Mouse (Mus musculus): ENCODE data around the gene Cygb. TPM values are rescaled to one million over a fixed set of nuclear protein-coding genes. Genes with fewer than 3 reads are reported as not detected.
"Not testable (repeated sequence)": the region's sequence is repeated elsewhere in the genome, so short reads cannot be mapped to it uniquely, and the experiment has no call there.

Gene Cygb
- total RNA-seq, 4 experiments from 2014 or later = 55.8 to 62.7 (median 58.2) TPM

GRCm38 (mm10) chr11:116616438-116617118 lies 37.5 kb downstream of the Cygb start:
- DNase-seq (ENCODE audit: low spot score in 2 of 2) = no peak

- no peak for DNase-seq (ENCODE audit: low spot score in 2 of 2)
Measured at GRCm38 (mm10) chr11:116615735-116616437, 38.2 kb downstream of the Cygb start.

- no peak for DNase-seq (ENCODE audit: low spot score in 2 of 2)
Measured at GRCm38 (mm10) chr11:116613234-116613633, 40.9 kb downstream of the Cygb start.

GRCm38 (mm10) chr11:116612554-116612953 lies 41.6 kb downstream of the Cygb start:
- no peak for DNase-seq (ENCODE audit: low spot score in 2 of 2)

- no peak for DNase-seq (ENCODE audit: low spot score in 2 of 2)
Measured at GRCm38 (mm10) chr11:116611883-116612282, 42.2 kb downstream of the Cygb start.

- DNase-seq (ENCODE audit: low spot score in 2 of 2) = not testable (repeated sequence)
Measured at GRCm38 (mm10) chr11:116611168-116611567, 42.9 kb downstream of the Cygb start.

DNA sequence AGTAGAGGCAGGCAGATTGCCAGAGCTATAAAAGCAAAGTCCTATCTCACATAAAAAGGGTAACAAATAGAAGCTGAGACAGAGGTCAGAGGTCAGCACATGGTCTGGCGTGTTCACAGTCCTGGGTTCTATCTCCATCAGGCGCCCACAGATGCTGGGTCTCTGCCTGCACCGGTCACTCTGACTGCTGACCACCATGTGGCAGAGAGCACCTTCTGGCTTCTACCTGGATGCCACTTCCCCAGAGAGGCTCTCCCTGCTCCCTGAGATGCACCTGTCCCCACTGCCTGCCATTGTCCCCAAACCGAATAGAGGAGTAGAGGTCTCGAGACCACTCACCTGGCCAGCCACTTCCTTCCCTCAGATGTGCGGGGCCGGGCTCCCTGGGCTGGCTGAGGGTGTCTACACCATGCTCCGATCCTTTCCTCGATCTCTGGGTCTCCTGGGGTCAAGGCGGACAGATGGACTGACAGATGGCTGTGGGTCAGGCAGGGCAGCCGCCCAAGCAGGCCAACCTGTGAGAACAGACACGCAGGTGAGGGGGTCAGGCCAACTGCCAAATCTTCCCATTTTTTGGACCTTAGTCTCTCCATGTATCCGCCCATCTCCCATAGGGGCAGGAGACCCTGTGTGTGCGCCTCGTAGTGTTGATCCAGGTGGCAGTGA lies 44.0 kb downstream of the Cygb start:
- DNase-seq (ENCODE audit: low spot score in 2 of 2) = no peak

DNA sequence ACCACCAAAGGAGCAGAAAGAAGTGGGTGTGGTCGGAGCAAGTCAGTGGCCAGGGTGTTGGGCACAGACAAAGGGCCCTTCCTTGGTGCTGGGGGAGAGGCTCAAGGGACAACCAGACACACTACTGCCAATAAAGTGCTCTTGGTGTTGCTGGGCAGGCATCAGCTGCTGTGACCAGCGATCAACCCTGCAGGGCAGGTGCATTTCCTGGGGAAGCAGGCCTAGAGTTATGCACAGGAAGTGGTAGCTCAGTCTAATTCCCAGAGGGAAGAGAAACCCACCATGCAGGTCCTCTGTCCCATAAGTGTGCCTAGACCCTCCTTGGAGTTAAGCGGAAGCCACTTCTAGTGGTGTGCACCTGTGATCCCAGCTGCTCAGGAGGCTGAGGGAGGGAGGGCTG lies 46.4 kb downstream of the Cygb start:
- DNase-seq (ENCODE audit: low spot score in 2 of 2) = no peak

- no peak for DNase-seq (ENCODE audit: low spot score in 2 of 2)
Measured at GRCm38 (mm10) chr11:116604097-116604496, 50.0 kb downstream of the Cygb start.

GRCm38 (mm10) chr11:116603339-116603738 lies 50.8 kb downstream of the Cygb start:
- DNase-seq (ENCODE audit: low spot score in 2 of 2) = no peak

GRCm38 (mm10) chr11:116602043-116602442 lies 52.1 kb downstream of the Cygb start:
- DNase-seq (ENCODE audit: low spot score in 2 of 2) = no peak

DNA sequence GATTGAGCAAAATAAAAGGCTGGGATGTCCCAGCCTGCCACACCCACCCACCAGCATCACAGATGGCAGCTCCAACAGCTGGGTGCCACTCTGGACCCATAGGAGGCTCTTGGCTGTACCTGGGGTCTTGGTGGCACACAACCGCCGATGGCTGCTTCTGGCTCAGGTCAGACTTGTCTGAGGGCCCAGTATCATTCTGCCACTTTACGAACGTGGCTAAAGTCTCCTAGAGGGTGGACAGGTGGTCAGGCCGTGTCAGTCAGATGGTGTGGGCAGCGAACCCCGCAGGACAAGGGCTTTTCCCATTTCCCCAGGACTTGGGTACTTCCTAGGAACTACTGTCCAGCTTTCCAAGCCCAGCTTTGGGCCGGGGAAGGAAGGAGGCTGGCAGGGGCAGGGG lies 52.9 kb downstream of the Cygb start:
- DNase-seq (ENCODE audit: low spot score in 2 of 2) = no peak

DNA sequence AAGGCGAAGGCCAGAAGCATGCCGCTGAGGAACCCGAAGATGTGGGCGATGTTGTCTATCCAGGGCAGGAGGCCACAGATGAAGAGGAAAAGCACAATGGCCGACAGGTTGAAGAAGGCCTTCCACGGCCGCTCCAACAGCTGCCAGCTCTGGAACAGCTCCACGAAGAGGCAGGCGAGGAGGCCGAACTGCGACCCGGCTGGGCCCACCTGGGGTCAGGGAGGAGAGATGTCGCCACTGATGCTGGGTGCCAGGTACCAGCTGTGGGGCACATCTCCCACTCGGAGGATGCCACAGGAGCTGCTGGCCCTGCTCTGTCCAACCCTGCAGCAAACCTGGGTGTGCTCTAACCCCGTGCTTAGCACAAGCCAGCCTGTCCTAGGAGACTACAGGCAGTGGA lies 54.9 kb downstream of the Cygb start:
- no peak for DNase-seq (ENCODE audit: low spot score in 2 of 2)

DNA sequence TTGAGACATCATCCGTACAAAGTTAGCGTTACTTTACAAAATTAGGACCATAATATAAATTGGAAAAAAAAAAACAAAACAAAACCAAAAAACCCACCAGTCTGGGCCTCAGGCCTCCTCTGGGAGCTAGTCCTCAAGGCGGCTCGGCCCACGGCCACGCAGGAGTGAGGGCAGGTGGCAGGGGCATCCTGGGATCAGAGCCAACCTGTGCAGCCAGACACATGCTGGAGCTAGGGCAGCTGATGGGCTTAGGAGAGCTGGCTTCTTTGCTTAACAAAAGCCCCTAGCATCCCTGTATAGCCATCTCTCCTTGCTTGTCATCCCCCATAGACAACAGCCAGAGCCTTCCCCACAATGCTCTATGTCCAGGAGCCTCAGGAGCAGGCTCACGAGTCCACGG lies 55.9 kb downstream of the Cygb start:
- no peak for DNase-seq (ENCODE audit: low spot score in 2 of 2)

DNA sequence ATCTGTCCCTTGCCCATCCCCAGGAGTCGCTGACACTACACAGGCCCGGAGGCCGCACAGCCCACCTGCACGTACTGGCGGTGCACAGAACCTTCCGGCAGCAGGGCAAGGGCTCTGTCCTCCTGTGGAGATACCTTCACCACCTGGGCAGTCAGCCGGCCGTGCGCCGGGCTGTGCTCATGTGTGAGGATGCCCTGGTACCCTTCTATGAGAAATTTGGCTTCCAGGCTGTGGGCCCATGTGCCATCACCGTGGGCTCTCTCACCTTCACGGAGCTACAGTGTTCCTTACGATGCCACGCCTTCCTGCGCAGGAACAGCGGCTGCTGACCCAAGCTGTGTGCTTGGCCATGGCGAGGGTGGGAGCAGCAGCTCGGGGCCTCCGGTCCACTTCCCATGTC lies 57.3 kb downstream of the Cygb start:
- DNase-seq (ENCODE audit: low spot score in 2 of 2) = no peak

Other genes with a start within 250 kb of the Cygb start
- gene Rnf157, start 241.3 kb downstream of the Cygb start, total RNA-seq (2022) = 100 to 1,000 TPM; 242 to 283 (median 258) TPM
- gene Ubald2, start 220.2 kb downstream of the Cygb start, total RNA-seq (2022) = 10 to 100 TPM; 22.7 to 25.8 (median 25.1) TPM
- gene Qrich2, start 188.1 kb downstream of the Cygb start, total RNA-seq (2022) = not detected
- 10 to 100 TPM; 67.8 to 78.4 (median 74.9) TPM for gene Prpsap1, start 160.1 kb downstream of the Cygb start, total RNA-seq (2022)
- gene Sphk1, start 123.4 kb downstream of the Cygb start, total RNA-seq (2022) = 1 to 10 TPM; 5.6 to 7.2 (median 6.3) TPM
- 100 to 1,000 TPM; 115 to 119 (median 117) TPM for gene Ube2o, start 72.9 kb downstream of the Cygb start, total RNA-seq (2022)
- 1 to 10 TPM in 1 of 4 experiments, under 1 TPM in 3; 0.57 to 3.2 (median 0.84) TPM for gene Aanat, start 67.9 kb downstream of the Cygb start, total RNA-seq (2022)
- gene Rhbdf2, start 27.3 kb downstream of the Cygb start, total RNA-seq (2022) = 1 to 10 TPM; 1.1 to 1.6 (median 1.3) TPM
- gene Prcd, start 779 bp downstream of the Cygb start, total RNA-seq (2022) = 1 to 10 TPM; 5.0 to 7.0 (median 5.5) TPM
- not detected for gene St6galnac1, start 121.2 kb upstream of the Cygb start, total RNA-seq (2022)
- 10 to 100 TPM; 20.0 to 23.0 (median 22.2) TPM for gene Mxra7, start 173.7 kb upstream of the Cygb start, total RNA-seq (2022)
- 10 to 100 TPM; 20.2 to 24.3 (median 22.2) TPM for gene Mettl23, start 189.0 kb upstream of the Cygb start, total RNA-seq (2022)
- 10 to 100 TPM; 26.6 to 30.4 (median 28.8) TPM for gene Jmjd6, start 189.1 kb upstream of the Cygb start, total RNA-seq (2022)
- gene Mfsd11, start 198.1 kb upstream of the Cygb start, total RNA-seq (2022) = 10 to 100 TPM; 40.9 to 46.2 (median 43.0) TPM
- gene Srsf2, start 198.8 kb upstream of the Cygb start, total RNA-seq (2022) = 100 to 1,000 TPM; 141 to 164 (median 155) TPM